Mouse (Mus musculus) thymus, adult 2 months (tissue): ENCODE measurements at regions not wholly inside any gene's neighbourhood (a gene's known extent, or its start where the extent isn't known, plus 50 kb on each side); places are given as distances from the start of the nearest gene placed in this dataset.

Experiments used
- DNase-seq: peaks from one replicate; pipeline ENCODE4 v3.0.0; 2021
- H3K27ac ChIP-seq: fragments of 200-500 bp; 2 replicates; pipeline ENCODE4 v1.5.1; 2012; ENCODE audit warnings: low read length, control low read depth; ENCODE audit not compliant: control insufficient read depth, insufficient read depth
- H3K27me3 ChIP-seq: fragments of 200-500 bp; 2 replicates; pipeline ENCODE4 v1.6.1; 2012; ENCODE audit warnings: mild to moderate bottlenecking, low read length, moderate library complexity, mixed read lengths; ENCODE audit not compliant: control insufficient read depth, insufficient read depth
- H3K36me3 ChIP-seq: fragments of 200-500 bp; 2 replicates; pipeline ENCODE4 v1.6.1; 2012; ENCODE audit warnings: mild to moderate bottlenecking, low read length, moderate library complexity; ENCODE audit not compliant: control insufficient read depth, insufficient read depth
- H3K4me1 ChIP-seq: fragments of 200-500 bp; replicated peaks from 2 replicates; pipeline ENCODE4 v1.6.1; 2012; ENCODE audit warnings: low read length; ENCODE audit not compliant: control insufficient read depth, insufficient read depth
- H3K4me3 ChIP-seq: fragments of 200-500 bp; 2 replicates; pipeline ENCODE4 v1.5.1; 2012; ENCODE audit warnings: mild to moderate bottlenecking, low read length, control low read depth, moderate library complexity; ENCODE audit not compliant: control insufficient read depth, insufficient read depth
- CTCF ChIP-seq: fragments of 200-500 bp; IDR thresholded peaks from 2 replicates; pipeline ENCODE4 v1.5.1; 2012; ENCODE audit warnings: mild to moderate bottlenecking, control low read depth, low read length, moderate library complexity, borderline replicate concordance; ENCODE audit not compliant: control insufficient read depth, poor library complexity, insufficient read depth; ENCODE audit errors: extremely low read depth
- POLR2A ChIP-seq: fragments of 200-500 bp; IDR thresholded peaks from 2 replicates; pipeline ENCODE4 v1.6.1; 2012; ENCODE audit warnings: mild to moderate bottlenecking, low read length, control low read depth, moderate library complexity; ENCODE audit not compliant: control insufficient read depth, poor library complexity, insufficient read depth; ENCODE audit errors: extremely low read depth
- whole genome bisulfite sequencing: fragments of 180-500 bp; shearing (Covaris S2); methylation state at CpG from one replicate; pipeline ENCODE4 v1.1.7; 2018; 5-methylcytosine and 5-hydroxymethylcytosine counted together

DNA sequence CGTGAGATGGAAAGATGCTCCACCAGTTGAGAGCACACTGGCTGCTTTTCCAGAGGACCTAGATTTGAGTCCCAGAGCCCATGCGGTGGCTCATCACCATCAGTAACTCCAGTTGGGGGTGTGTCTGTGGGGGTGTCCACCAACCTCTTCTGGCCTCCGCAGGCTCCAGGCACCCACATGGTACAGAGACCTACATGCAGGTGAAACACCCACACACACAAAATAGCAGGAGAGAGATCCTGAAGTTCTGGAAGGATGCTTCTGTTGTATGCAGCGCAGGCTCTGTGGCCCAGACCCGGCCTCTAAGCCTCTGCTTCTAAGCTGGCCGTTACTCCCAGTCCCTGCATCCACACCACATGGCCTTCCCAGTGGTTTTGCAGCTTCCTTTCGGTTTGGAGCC, 86.5 kb downstream of the Zfp281 start:
- 98% methylated on average over 7 of the region's 7 CpGs for WGBS

DNA sequence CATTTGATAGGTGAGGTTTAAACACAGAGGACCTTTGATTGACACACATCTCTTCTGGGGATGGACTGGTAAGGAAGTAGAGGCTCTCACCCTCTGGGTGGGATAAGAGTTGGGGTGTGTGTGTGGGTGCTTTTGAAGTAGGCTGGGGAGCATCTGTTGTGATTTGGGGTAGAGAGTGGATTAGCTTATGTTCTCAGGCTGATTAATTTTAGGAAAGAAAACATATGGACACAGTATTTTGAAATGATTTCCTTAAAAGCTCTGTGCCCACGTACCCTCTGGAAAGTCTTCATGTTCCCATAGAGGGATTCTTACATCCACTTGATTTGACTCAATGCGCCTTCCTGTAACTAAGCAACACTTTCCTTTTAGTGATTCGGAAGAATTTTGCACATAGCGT, 89.4 kb downstream of the Zfp281 start:
- no peak for TF ChIP-seq POLR2A
- no peak for TF ChIP-seq CTCF
- no peaks in the 10 kb centered on the region for H3K36me3 ChIP-seq
- WGBS: 97% methylated on average over 4 of the region's 4 CpGs
- H3K4me1 ChIP-seq: peaks cover 7% of the 10 kb centered on the region
- no peak for DNase-seq
- no peak overlapping the region for H3K4me3 ChIP-seq
- no peaks in the 10 kb centered on the region for H3K27me3 ChIP-seq
- H3K27ac ChIP-seq: no peak overlapping the region

More for the DNA sequence above, 86.5 kb downstream of the Zfp281 start:
- Histone ChIP-seq H3K27me3 (no peaks in the 10 kb centered on the region), H3K4me3 (no peak overlapping the region), H3K27ac (no peak overlapping the region), H3K4me1 (peaks cover 15% of the 10 kb centered on the region), H3K36me3 (no peaks in the 10 kb centered on the region)
- TF ChIP-seq POLR2A (no peak), CTCF (no peak)
- no peak for DNase-seq

DNA sequence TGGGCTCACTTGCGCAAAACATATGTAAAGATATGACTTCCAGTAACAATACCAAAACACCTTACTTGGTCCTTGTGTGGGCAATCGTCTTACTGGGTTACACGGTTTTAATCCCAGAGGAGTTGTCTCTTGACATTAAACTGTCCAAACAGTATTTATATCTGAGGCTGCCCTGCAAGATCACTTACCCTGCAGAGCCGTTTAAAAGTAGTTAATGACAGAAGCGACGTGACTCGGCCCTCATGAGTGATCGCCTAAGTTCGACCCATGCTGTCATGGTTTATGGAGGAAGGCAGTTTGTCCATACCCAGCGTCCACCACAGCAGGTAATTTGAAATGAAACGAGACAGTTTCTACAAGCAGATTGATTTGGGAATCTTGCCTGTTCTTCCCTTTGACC, 90.3 kb downstream of the Zfp281 start:
- no peak for DNase-seq
- Histone ChIP-seq H3K27me3 (no peaks in the 10 kb centered on the region), H3K27ac (no peak overlapping the region), H3K4me1 (peaks cover 6% of the 10 kb centered on the region), H3K36me3 (no peaks in the 10 kb centered on the region), H3K4me3 (no peak overlapping the region)
- WGBS: 94% methylated on average over 11 of the region's 11 CpGs
- TF ChIP-seq CTCF (no peak), POLR2A (no peak)

DNA sequence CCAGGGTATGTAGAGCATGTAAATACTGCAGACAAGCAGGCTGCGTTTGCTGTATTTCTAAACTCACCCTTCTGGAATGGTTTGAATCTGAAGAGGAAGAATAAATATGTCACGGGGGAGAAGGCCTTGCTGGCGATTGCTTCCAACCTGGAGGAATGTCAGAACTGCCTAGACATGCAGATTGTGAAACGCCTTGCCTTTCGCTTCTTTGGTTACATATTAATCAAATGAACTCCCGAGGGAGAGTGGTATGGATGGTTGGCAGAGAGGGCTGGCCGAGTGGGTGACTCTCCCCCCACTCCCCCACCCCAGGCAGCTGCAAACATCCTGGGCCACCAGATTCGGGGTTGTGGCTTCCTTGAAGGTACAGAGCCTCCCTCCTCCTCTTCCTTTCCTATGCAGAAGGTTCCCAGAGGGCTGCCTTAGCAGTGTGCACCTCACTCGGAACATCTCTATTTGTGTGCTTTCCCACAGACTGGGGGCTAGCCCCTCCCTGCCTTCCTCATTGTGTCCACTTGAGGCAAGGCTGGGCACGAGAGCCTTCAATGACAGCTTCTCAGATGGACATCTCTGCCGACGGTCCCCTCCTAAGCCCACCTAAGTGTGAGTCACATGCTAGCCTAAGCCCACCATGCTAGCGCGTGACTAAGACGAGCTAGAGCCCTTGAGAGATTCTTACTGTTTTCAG, 93.3 kb downstream of the Zfp281 start:
- Histone ChIP-seq H3K4me1 (peaks cover 6% of the 10 kb centered on the region), H3K4me3 (no peak overlapping the region), H3K27ac (no peak overlapping the region), H3K27me3 (no peaks in the 10 kb centered on the region), H3K36me3 (no peaks in the 10 kb centered on the region)
- DNase-seq: no peak
- 62% methylated on average over 15 of the region's 15 CpGs for WGBS
- no peak for TF ChIP-seq CTCF
- TF ChIP-seq POLR2A: no peak

DNA sequence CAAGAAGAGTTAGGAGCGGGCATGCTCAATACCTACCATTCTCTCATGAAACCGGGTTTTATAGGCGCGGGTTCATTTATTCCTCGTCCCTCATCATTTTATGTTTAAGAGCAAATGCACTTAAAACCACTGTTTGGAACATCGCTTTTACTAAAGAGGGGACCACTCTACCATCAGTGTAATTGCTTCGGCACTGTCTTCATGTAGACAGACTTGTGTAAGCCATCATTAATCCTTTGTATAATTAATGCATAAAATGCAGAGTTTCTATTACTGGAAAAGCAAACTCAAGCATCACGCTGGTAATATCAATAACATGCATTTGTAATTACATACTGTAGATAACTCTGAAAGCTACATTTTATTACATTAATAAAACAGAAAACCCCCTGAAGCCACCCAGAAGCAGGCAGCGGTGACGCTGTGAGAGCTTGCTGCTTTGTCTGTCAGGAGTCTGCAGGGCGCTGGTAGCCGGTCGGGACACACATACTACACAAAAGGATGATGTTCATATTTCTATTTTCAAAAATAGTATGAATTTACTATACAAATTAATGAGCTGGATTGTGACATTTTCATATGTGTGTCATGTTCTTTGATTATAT, 99.2 kb downstream of the Zfp281 start:
- Histone ChIP-seq H3K4me1 (no peaks in the 10 kb centered on the region), H3K36me3 (no peaks in the 10 kb centered on the region), H3K27me3 (no peaks in the 10 kb centered on the region), H3K27ac (no peak overlapping the region), H3K4me3 (no peak overlapping the region)
- no peak for TF ChIP-seq CTCF
- no peak for TF ChIP-seq POLR2A
- 98% methylated on average over 13 of the region's 13 CpGs for WGBS
- DNase-seq: no peak

DNA sequence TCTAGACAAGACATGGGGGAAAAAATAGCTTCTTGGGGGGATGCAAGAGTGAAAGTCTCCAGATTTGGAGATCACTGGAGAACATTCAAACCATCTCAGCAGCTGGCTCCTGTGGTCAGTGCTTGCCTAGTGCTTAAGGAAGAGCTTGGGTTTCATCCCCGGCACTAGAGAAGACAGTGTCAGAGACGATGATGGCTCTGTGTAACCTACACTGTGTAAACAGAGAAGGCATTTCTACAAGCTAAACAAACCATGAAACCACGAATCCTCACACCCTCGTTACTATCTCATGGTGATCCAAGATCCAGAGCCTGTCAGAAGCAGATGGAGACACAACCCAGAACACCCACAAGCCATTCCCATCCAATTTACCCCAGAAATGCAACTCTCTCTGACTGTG, 100.5 kb downstream of the Zfp281 start:
- TF ChIP-seq POLR2A (no peak), CTCF (no peak)
- H3K27me3 ChIP-seq: no peaks in the 10 kb centered on the region
- WGBS: 85% methylated on average over 4 of the region's 4 CpGs
- H3K36me3 ChIP-seq: no peaks in the 10 kb centered on the region
- no peaks in the 10 kb centered on the region for H3K4me1 ChIP-seq
- no peak for DNase-seq
- no peak overlapping the region for H3K27ac ChIP-seq
- no peak overlapping the region for H3K4me3 ChIP-seq
